28 mouse cellular contexts compared by ENCODE assay signal in the genomic region with DNA sequence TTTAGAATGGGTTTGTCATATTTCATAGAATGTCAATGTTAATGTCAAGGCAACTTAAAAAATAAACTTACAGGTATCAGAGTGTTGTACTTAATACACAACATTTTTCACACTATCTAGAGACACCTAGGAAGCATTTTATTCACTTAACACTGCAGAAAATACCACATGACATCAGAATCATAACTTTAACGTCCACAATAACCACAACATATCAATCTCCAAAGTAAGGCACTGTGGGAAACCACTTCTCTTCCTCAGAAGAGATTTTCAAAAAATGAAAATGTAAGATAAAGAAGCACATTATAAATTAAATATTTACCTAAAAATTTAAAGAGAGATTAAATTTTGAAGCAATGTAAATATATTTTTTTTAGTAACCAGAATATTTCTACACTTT.
"Had no signal": no experiment of that assay in that cellular context is flagged by ENCODE, and none has a peak within 500 bp of the region (broad histone marks: within the 10 kb centered on the region; RNA-seq: fewer than 3 reads in every experiment).

No protein-coding gene starts in this region.

- H3K9me3 ChIP-seq: embryonic facial prominence, embryonic 10.5 days; embryonic facial prominence, embryonic 12.5 days; embryonic facial prominence, embryonic 13.5 days; embryonic facial prominence, embryonic 15.5 days; forebrain, embryonic 10.5 days; forebrain, embryonic 12.5 days; forebrain, embryonic 13.5 days; forebrain, embryonic 15.5 days had no signal

- H3K27ac ChIP-seq: embryonic facial prominence, embryonic 10.5 days; embryonic facial prominence, embryonic 12.5 days; embryonic facial prominence, embryonic 13.5 days; embryonic facial prominence, embryonic 15.5 days; forebrain, embryonic 10.5 days; forebrain, embryonic 12.5 days; forebrain, embryonic 13.5 days; forebrain, embryonic 15.5 days; gastrocnemius, adult 2 months; heart, adult 2 months had no signal

- H3K4me2 ChIP-seq: embryonic facial prominence, embryonic 12.5 days; embryonic facial prominence, embryonic 13.5 days; embryonic facial prominence, embryonic 15.5 days; forebrain, embryonic 12.5 days; forebrain, embryonic 13.5 days; forebrain, embryonic 15.5 days had no signal

- H3K36me3 ChIP-seq: embryonic facial prominence, embryonic 10.5 days; embryonic facial prominence, embryonic 12.5 days; embryonic facial prominence, embryonic 13.5 days; embryonic facial prominence, embryonic 15.5 days; forebrain, embryonic 10.5 days; forebrain, embryonic 12.5 days; forebrain, embryonic 15.5 days had no signal

- H3K9ac ChIP-seq: embryonic facial prominence, embryonic 12.5 days; embryonic facial prominence, embryonic 13.5 days; embryonic facial prominence, embryonic 15.5 days; forebrain, embryonic 12.5 days; forebrain, embryonic 13.5 days; forebrain, embryonic 15.5 days; forebrain, postnatal 0 days had no signal

- DNase-seq: cerebellum, adult 8-10 months; cerebellum, adult 9-10 months; cerebellum, adult 9-11 months; cerebellum, postnatal 10 days; cerebellum, postnatal 14 days; cerebellum, postnatal 25 days; cerebellum, postnatal 36 days; embryo, embryonic 11 days; forebrain, postnatal 0 days; gastrocnemius, adult 2 months; gastrocnemius, postnatal 10 days; gastrocnemius, postnatal 14 days; gastrocnemius, postnatal 25 days; gastrocnemius, postnatal 36 days; heart, adult 11 months; heart, adult 18-20 months; heart, adult 2 months had no signal

- ATAC-seq: forebrain, embryonic 13.5 days; forebrain, embryonic 14.5 days; forebrain, embryonic 15.5 days; forebrain, embryonic 16.5 days; forebrain, postnatal 0 days had no signal

- H3K27me3 ChIP-seq: embryonic facial prominence, embryonic 12.5 days; embryonic facial prominence, embryonic 13.5 days; embryonic facial prominence, embryonic 15.5 days; forebrain, embryonic 12.5 days; forebrain, embryonic 13.5 days; forebrain, embryonic 15.5 days had no signal

- H3K4me1 ChIP-seq: embryonic facial prominence, embryonic 10.5 days; embryonic facial prominence, embryonic 12.5 days; embryonic facial prominence, embryonic 13.5 days; embryonic facial prominence, embryonic 15.5 days; forebrain, embryonic 10.5 days; forebrain, embryonic 12.5 days; forebrain, embryonic 13.5 days; forebrain, embryonic 15.5 days had no signal

- H3K4me3 ChIP-seq: embryonic facial prominence, embryonic 10.5 days; embryonic facial prominence, embryonic 12.5 days; embryonic facial prominence, embryonic 13.5 days; embryonic facial prominence, embryonic 15.5 days; erythroblast, embryonic 14.5 days; forebrain, embryonic 10.5 days; forebrain, embryonic 12.5 days; forebrain, embryonic 13.5 days; forebrain, embryonic 15.5 days; gastrocnemius, adult 2 months; heart, adult 2 months had no signal
